Mouse (Mus musculus): Measurements from ENCODE around the gene 0610010F05Rik. TPM values are rescaled to one million over a fixed set of nuclear protein-coding genes. Genes with fewer than 3 reads are reported as not detected.

0610010F05Rik gene
- polyA plus RNA-seq (2016; fragmentation: Nextera tagmentation; extraction: Ambion mirVana): 89.9 and 93.3 TPM in 2 replicates

DNA sequence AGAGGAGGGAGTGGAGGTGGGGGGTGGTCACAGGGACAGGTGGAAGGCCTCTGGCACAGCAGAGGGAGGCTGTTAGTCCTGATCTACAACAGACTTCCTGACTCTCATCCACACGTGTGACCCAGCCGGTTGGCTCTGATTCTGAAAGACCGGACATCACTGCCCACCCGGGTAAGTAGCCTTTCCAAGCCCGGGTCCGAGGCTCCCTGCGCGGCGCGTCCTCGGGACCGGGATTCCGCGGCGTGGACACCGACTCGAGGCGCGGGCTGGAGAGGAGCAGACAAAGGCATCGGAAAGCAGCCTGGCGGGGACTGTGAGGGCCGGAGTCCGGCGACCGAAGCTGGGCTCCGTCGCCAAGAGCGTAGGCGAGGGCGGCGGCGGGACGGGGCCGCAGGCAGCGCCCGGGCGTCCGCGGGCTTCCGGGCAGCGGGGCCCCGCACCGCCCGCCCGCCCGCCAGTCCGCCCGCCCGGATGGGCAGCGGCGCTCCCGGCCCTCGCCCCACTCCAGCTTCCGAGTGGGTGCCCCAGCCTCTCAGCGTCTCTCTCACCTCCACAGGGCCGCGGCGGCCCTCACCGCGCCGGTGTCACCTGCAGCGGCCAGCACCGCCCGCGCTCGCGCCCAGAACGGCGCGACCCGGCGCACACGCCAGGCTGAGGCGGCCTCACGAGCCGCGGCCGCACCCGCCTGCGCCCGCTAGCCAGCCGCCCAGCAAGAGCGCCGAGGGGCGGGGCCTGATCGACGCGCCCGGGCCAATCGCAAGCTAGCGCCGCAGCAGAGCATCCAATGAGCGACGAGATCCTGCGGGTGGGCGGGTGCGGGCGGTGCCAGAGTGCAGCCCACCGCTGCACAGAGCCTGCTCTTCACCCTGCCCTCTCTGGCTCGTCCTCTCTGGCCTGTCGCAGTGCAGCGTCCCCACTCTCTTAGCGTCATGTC is at the start of gene 0610010F05Rik:
Gene 0610010F05Rik (minus strand): TSS at position 695 of the 934 bp plus-strand sequence.
- under 1% methylated on average over 96 of the region's 103 CpGs for WGBS
- ATAC-seq (ENCODE audit: low FRiP score, low read depth): peak; percentile 100
- H3K9me3 ChIP-seq: no peaks in the 10 kb centered on the region

GRCm38 (mm10) chr11:23682561-23682960 is 49.1 kb upstream of the 0610010F05Rik start:
- Histone ChIP-seq H3K9ac (no peak overlapping the region), H3K4me1 (no peaks in the 10 kb centered on the region), H3K27me3 (replicated peaks) (no peaks in the 10 kb centered on the region), H3K4me2 (replicated peaks) (no peak overlapping the region), H3K4me3 (no peak overlapping the region), H3K9me3 (no peaks in the 10 kb centered on the region), H3K36me3 (peaks cover 33% of the 10 kb centered on the region), H3K27ac (no peak overlapping the region)
- ATAC-seq (ENCODE audit: low FRiP score, low read depth): no peak
- WGBS: 90% methylated on average over 5 of the region's 5 CpGs

More for the DNA sequence above, at the start of gene 0610010F05Rik:
- Histone ChIP-seq H3K27ac (peak within 1 kb of the TSS; percentile 80), H3K4me1 (peaks cover 8% of the 10 kb centered on the region; the same call in 1 of the 2 replicates), H3K9ac (peak within 1 kb of the TSS; percentile 94), H3K36me3 (peaks cover 6% of the 10 kb centered on the region), H3K27me3 (replicated peaks) (no peaks in the 10 kb centered on the region), H3K4me3 (peak within 1 kb of the TSS; percentile 85), H3K4me2 (replicated peaks) (peak within 1 kb of the TSS; percentile 68)

DNA sequence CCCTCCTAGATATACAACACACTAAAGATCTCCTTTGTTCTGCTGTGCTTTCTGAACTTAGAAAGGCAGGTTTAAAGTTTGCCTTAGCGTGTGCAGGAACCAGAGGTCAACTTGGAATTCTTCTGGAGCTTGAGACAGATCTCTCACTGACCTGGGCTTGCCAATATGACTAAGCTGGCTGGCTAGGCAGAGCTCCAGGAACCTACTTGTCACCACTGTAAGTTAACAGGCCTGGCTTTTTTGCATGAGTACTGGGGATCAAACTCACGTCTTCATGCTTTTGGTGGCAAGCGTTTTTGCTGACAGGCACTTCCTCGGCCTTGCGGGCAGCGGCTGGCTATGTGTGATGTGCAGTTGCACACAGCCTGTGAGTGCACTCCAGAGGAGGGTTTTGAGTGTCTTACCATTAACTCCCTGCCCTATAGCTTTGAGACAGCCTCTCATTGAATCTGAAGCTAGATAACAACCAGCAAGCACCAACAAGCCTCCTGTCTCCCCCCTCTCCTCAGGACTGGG is 47.1 kb upstream of the 0610010F05Rik start:
- no peak overlapping the region for H3K4me2 ChIP-seq (replicated peaks)
- H3K9me3 ChIP-seq: no peaks in the 10 kb centered on the region
- H3K4me1 ChIP-seq: no peaks in the 10 kb centered on the region
- WGBS: 91% methylated on average over 6 of the region's 6 CpGs
- no peak for ATAC-seq (ENCODE audit: low FRiP score, low read depth)
- H3K4me3 ChIP-seq: no peak overlapping the region
- H3K27me3 ChIP-seq (replicated peaks): no peaks in the 10 kb centered on the region
- H3K27ac ChIP-seq: no peak overlapping the region
- H3K36me3 ChIP-seq: peaks cover 50% of the 10 kb centered on the region
- no peak overlapping the region for H3K9ac ChIP-seq

DNA sequence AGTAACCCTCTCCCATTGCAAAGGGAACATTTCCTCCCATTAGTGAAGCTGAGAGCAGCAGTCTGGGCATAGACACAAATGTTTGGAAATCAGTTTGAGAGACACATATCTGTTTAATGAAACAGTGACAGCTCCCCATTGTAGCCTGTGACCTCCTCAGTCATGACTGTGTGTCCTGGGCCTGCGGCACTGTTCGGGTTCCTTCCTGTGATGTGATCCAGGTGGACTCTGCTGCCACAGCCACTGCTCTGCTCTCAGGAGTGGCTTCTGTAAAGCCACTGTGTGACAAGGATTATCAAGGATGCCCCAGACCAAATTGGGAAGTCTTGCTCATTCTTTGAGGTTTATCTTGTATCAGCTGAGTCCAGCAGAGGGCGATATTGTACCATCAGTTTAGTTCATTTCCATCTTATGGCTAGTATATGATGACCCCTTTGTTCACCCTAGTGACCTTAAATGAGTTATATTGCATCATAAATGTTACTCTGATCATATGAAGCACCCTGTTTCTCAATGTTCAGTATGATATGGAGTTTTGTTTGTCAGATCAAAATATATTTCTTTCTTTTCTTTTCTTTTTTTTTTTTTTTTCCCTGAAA is 45.7 kb upstream of the 0610010F05Rik start:
- H3K4me3 ChIP-seq: no peak overlapping the region
- H3K9ac ChIP-seq: no peak overlapping the region
- H3K27me3 ChIP-seq (replicated peaks): no peaks in the 10 kb centered on the region
- H3K9me3 ChIP-seq: no peaks in the 10 kb centered on the region
- H3K4me1 ChIP-seq: no peaks in the 10 kb centered on the region
- no peak overlapping the region for H3K27ac ChIP-seq
- no peak overlapping the region for H3K4me2 ChIP-seq (replicated peaks)
- ATAC-seq (ENCODE audit: low FRiP score, low read depth): peak; percentile 44; the same call in 1 of the 2 replicates
- 53% methylated on average over 3 of the region's 3 CpGs for WGBS
- peaks cover 60% of the 10 kb centered on the region for H3K36me3 ChIP-seq

GRCm38 (mm10) chr11:23676100-23676499 is 42.7 kb upstream of the 0610010F05Rik start:
- no peaks in the 10 kb centered on the region for H3K9me3 ChIP-seq
- 96% methylated on average over 5 of the region's 5 CpGs for WGBS
- peaks cover 68% of the 10 kb centered on the region for H3K36me3 ChIP-seq
- H3K4me3 ChIP-seq: no peak overlapping the region
- no peaks in the 10 kb centered on the region for H3K4me1 ChIP-seq
- no peak overlapping the region for H3K9ac ChIP-seq
- H3K27ac ChIP-seq: no peak overlapping the region
- ATAC-seq (ENCODE audit: low FRiP score, low read depth): no peak
- H3K4me2 ChIP-seq (replicated peaks): no peak overlapping the region
- H3K27me3 ChIP-seq (replicated peaks): no peaks in the 10 kb centered on the region

GRCm38 (mm10) chr11:23672256-23672749 is 38.9 kb upstream of the 0610010F05Rik start:
- WGBS: 86% methylated on average over 4 of the region's 4 CpGs
- no peak overlapping the region for H3K27ac ChIP-seq
- no peaks in the 10 kb centered on the region for H3K27me3 ChIP-seq (replicated peaks)

DNA sequence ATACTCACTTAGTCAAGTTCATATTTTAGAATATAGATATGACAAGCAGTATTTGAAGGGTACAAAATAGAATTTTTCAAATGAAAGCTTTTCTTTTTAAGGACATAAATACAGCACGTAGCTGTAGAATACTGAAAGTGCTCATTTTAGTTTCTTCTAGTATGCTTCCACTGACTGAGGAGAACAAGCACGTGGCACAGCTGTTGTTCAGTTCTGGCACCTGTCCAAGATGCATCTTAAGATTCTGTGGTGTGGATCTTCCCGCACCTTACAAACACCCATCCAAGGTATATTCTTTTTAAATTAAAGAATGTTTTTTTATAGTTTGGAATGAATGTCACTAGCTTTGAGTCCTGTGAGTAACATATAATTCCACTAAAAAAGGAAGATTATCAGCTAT is 33.7 kb upstream of the 0610010F05Rik start:
- Histone ChIP-seq H3K36me3 (0 out of 2 replicates have a peak, but pooled peaks cover 3% of the 10 kb centered on the region), H3K4me3 (no peak overlapping the region; the same call in 1 of the 2 replicates), H3K9me3 (no peaks in the 10 kb centered on the region), H3K27me3 (replicated peaks) (no peaks in the 10 kb centered on the region), H3K4me2 (replicated peaks) (peak overlapping the region; percentile 67), H3K27ac (no peak overlapping the region), H3K4me1 (peaks cover 6% of the 10 kb centered on the region; the same call in 1 of the 2 replicates), H3K9ac (no peak overlapping the region)
- 60% methylated on average over 3 of the region's 3 CpGs for WGBS
- ATAC-seq (ENCODE audit: low FRiP score, low read depth): no peak

More at GRCm38 (mm10) chr11:23672256-23672749, 38.9 kb upstream of the 0610010F05Rik start:
- Histone ChIP-seq H3K9ac (no peak overlapping the region), H3K4me2 (replicated peaks) (no peak overlapping the region), H3K4me3 (no peak overlapping the region), H3K36me3 (peaks cover 48% of the 10 kb centered on the region), H3K4me1 (peaks cover 4% of the 10 kb centered on the region; the same call in 1 of the 2 replicates), H3K9me3 (no peaks in the 10 kb centered on the region)
- ATAC-seq (ENCODE audit: low FRiP score, low read depth): no peak

- Histone ChIP-seq H3K27me3 (replicated peaks) (no peaks in the 10 kb centered on the region), H3K4me3 (peak overlapping the region; percentile 86), H3K4me2 (replicated peaks) (peak overlapping the region; percentile 67), H3K36me3 (0 out of 2 replicates have a peak, but pooled peaks cover 3% of the 10 kb centered on the region), H3K9ac (peak overlapping the region; percentile 63), H3K9me3 (no peaks in the 10 kb centered on the region), H3K27ac (peak overlapping the region; percentile 93), H3K4me1 (peaks cover 6% of the 10 kb centered on the region; the same call in 1 of the 2 replicates)
- 10% methylated on average over 5 of the region's 5 CpGs for WGBS
- ATAC-seq (ENCODE audit: low FRiP score, low read depth): no peak
Observed at GRCm38 (mm10) chr11:23666526-23666925, 33.1 kb upstream of the 0610010F05Rik start.

- peak within 1 kb of the TSS; percentile 89 for H3K9ac ChIP-seq
- under 1% methylated on average over 49 of the region's 49 CpGs for WGBS
- peak within 1 kb of the TSS; percentile 86 for H3K4me3 ChIP-seq
- H3K27ac ChIP-seq: peak within 1 kb of the TSS; percentile 93
- peaks cover 6% of the 10 kb centered on the region; the same call in 1 of the 2 replicates for H3K4me1 ChIP-seq
- ATAC-seq (ENCODE audit: low FRiP score, low read depth): peak; percentile 99
- H3K9me3 ChIP-seq: no peaks in the 10 kb centered on the region
- peak within 1 kb of the TSS; percentile 67 for H3K4me2 ChIP-seq (replicated peaks)
- H3K36me3 ChIP-seq: 0 out of 2 replicates have a peak, but pooled peaks cover 3% of the 10 kb centered on the region
- H3K27me3 ChIP-seq (replicated peaks): no peaks in the 10 kb centered on the region
Observed at GRCm38 (mm10) chr11:23665798-23666501, 32.5 kb upstream of the 0610010F05Rik start, which contains the start of gene Pex13. TSS of gene Pex13 (minus strand) at chr11:23665959.

- peaks cover 6% of the 10 kb centered on the region; the same call in 1 of the 2 replicates for H3K4me1 ChIP-seq
- under 1% methylated on average over 40 of the region's 40 CpGs for WGBS
- peak; percentile 78 for ATAC-seq (ENCODE audit: low FRiP score, low read depth)
- H3K4me3 ChIP-seq: peak within 1 kb of the TSS; percentile 86
- no peaks in the 10 kb centered on the region for H3K27me3 ChIP-seq (replicated peaks)
- no peaks in the 10 kb centered on the region for H3K9me3 ChIP-seq
- H3K27ac ChIP-seq: peak within 1 kb of the TSS; percentile 93
- 0 out of 2 replicates have a peak, but pooled peaks cover 3% of the 10 kb centered on the region for H3K36me3 ChIP-seq
- H3K9ac ChIP-seq: peak within 1 kb of the TSS; percentile 89
- H3K4me2 ChIP-seq (replicated peaks): peak within 1 kb of the TSS; percentile 67
Observed at GRCm38 (mm10) chr11:23665311-23665786, 31.9 kb upstream of the 0610010F05Rik start, which contains the start of gene Pus10. TSS of gene Pus10 (plus strand) at chr11:23665674.

DNA sequence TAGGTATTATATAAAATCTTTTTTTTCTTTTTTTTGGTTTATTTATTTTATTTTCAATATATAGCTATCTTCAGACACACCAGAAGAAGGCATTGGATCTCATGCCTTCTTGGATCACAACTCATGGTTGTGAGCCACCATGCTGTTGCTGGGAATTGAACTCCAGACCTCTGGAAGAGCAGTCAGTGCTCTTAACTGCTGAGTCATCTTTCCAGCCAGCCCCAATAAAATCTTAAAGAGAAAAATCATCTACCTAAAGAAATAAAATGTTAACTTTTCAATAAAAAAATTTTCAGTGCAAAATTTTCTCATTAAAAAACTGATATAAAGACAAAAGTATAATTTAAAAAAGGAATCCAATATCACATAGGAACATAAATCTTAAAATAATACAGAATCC is 30.8 kb upstream of the 0610010F05Rik start:
- Histone ChIP-seq H3K27ac (no peak overlapping the region), H3K36me3 (0 out of 2 replicates have a peak, but pooled peaks cover 3% of the 10 kb centered on the region), H3K9ac (no peak overlapping the region), H3K4me3 (no peak overlapping the region), H3K4me1 (peaks cover 6% of the 10 kb centered on the region; the same call in 1 of the 2 replicates), H3K4me2 (replicated peaks) (no peak overlapping the region), H3K27me3 (replicated peaks) (no peaks in the 10 kb centered on the region), H3K9me3 (no peaks in the 10 kb centered on the region)
- no peak for ATAC-seq (ENCODE audit: low FRiP score, low read depth)

Measured in neural tube, embryonic 12.5 days (tissue).